In genomic region chr5:114132841-114133240, GRCm38 (mm10) we compare ENCODE assay signal across 20 mouse cellular contexts. TPM values are rescaled to one million over a fixed set of nuclear protein-coding genes. Genes with fewer than 3 reads are reported as not detected.
DNase-seq lines count a peak whose midpoint lies in the region; ATAC-seq and TF ChIP-seq lines count a peak whose summit lies in the region.
"Had no signal": no experiment of that assay in that cellular context is flagged by ENCODE, and none has a peak within 500 bp of the region (broad histone marks: within the 10 kb centered on the region; RNA-seq: fewer than 3 reads in every experiment).

No protein-coding gene starts in this region.

- TF ChIP-seq CTCF in gastrocnemius, adult 2 months (IDR thresholded peaks at IDR 0.05): no peak

- H3K4me3 ChIP-seq in gastrocnemius, adult 2 months: no peak overlapping the region
- H3K4me3 ChIP-seq in hindbrain, embryonic 12.5 days: no peak overlapping the region
- H3K4me3 ChIP-seq in hindbrain, embryonic 11.5 days (ENCODE audit: low read depth, low read length): no peak overlapping the region
- peak overlapping the region; percentile 91 for H3K4me3 ChIP-seq in midbrain, embryonic 10.5 days
- H3K4me3 ChIP-seq in midbrain, embryonic 15.5 days: no peak overlapping the region
- no peak overlapping the region for H3K4me3 ChIP-seq in liver, embryonic 13.5 days (replicated peaks)
- H3K4me3 ChIP-seq: layer of hippocampus, adult 2 months; megakaryocyte, embryonic 14.5 days; myocyte had no signal

- intact Hi-C loops in gastrocnemius, adult 2 months (cut with DNase I): loop anchor here (5.0 kb wide), 1 partner anchor 39 kb away; no protein-coding TSS in a partner anchor
- intact Hi-C loops in gastrocnemius, postnatal 36 days (cut with DNase I): loop anchor here (2.0 kb wide), 1 partner anchor 46 kb away; no protein-coding TSS in a partner anchor

- H3K27me3 ChIP-seq in hindbrain, embryonic 12.5 days: no peaks in the 10 kb centered on the region
- H3K27me3 ChIP-seq in hindbrain, embryonic 11.5 days (ENCODE audit: control insufficient read depth, insufficient read depth, low read length): no peaks in the 10 kb centered on the region
- no peaks in the 10 kb centered on the region for H3K27me3 ChIP-seq in midbrain, embryonic 10.5 days (ENCODE audit: low read depth, poor library complexity, severe bottlenecking)
- H3K27me3 ChIP-seq in midbrain, embryonic 15.5 days (replicated peaks): no peaks in the 10 kb centered on the region
- no peaks in the 10 kb centered on the region for H3K27me3 ChIP-seq in liver, embryonic 13.5 days

- no peak for ATAC-seq in hindbrain, embryonic 12.5 days (ENCODE audit: low FRiP score)
- no peak for ATAC-seq in hindbrain, embryonic 11.5 days (ENCODE audit: low FRiP score)
- no peak for ATAC-seq in midbrain, embryonic 15.5 days (replicated peaks)
- no peak for ATAC-seq in liver, embryonic 13.5 days (ENCODE audit: low read depth)
- ATAC-seq: hindbrain, postnatal 0 days had no signal

- 0 out of 2 replicates have a peak overlapping the region, but pooled peaks have one; percentile 3 for H3K27ac ChIP-seq in gastrocnemius, adult 2 months
- no peak overlapping the region for H3K27ac ChIP-seq in hindbrain, embryonic 12.5 days
- H3K27ac ChIP-seq in hindbrain, embryonic 11.5 days (ENCODE audit: low read depth, low read length): no peak overlapping the region
- no peak overlapping the region for H3K27ac ChIP-seq in midbrain, embryonic 10.5 days (replicated peaks)
- no peak overlapping the region for H3K27ac ChIP-seq in midbrain, embryonic 15.5 days
- no peak overlapping the region for H3K27ac ChIP-seq in liver, embryonic 13.5 days
- H3K27ac ChIP-seq: hindbrain, postnatal 0 days; layer of hippocampus, adult 2 months had no signal

- DNase-seq in gastrocnemius, adult 2 months: no peak
- no peak for DNase-seq in gastrocnemius, postnatal 36 days
- DNase-seq in hindbrain, embryonic 11.5 days (ENCODE audit: low spot score): no peak
- DNase-seq in midbrain, embryonic 10.5 days (ENCODE audit: low spot score): no peak
- DNase-seq in liver, embryonic 13.5 days: no peak
- no peak for DNase-seq in B cell, adult 2 months
- DNase-seq: adrenal gland, postnatal 10 days; cerebellum, adult 8-10 months; gastrocnemius, postnatal 25 days; kidney, adult 8-10 months; lung, postnatal 10 days; thymus, adult 2 months had no signal

- H3K4me2 ChIP-seq in hindbrain, embryonic 12.5 days (replicated peaks): no peak overlapping the region
- no peak overlapping the region for H3K4me2 ChIP-seq in hindbrain, embryonic 11.5 days (replicated peaks; ENCODE audit: low read depth, low read length)
- no peak overlapping the region for H3K4me2 ChIP-seq in midbrain, embryonic 15.5 days
- H3K4me2 ChIP-seq in liver, embryonic 13.5 days: peak overlapping the region; percentile 99

- H3K9me3 ChIP-seq in hindbrain, embryonic 12.5 days (replicated peaks): no peaks in the 10 kb centered on the region
- H3K9me3 ChIP-seq in hindbrain, embryonic 11.5 days (ENCODE audit: control insufficient read depth, low read length): no peaks in the 10 kb centered on the region
- H3K9me3 ChIP-seq in midbrain, embryonic 10.5 days (replicated peaks): no peaks in the 10 kb centered on the region
- H3K9me3 ChIP-seq in midbrain, embryonic 15.5 days: no peaks in the 10 kb centered on the region
- H3K9me3 ChIP-seq in liver, embryonic 13.5 days (replicated peaks): no peaks in the 10 kb centered on the region
- H3K9me3 ChIP-seq: megakaryocyte, embryonic 14.5 days had no signal

- H3K36me3 ChIP-seq in hindbrain, embryonic 12.5 days: 0 out of 2 replicates have a peak, but pooled peaks cover 2% of the 10 kb centered on the region
- no peaks in the 10 kb centered on the region for H3K36me3 ChIP-seq in hindbrain, embryonic 11.5 days (ENCODE audit: control insufficient read depth, insufficient read depth, low read length)
- H3K36me3 ChIP-seq in midbrain, embryonic 10.5 days: peaks cover 53% of the 10 kb centered on the region
- H3K36me3 ChIP-seq in midbrain, embryonic 15.5 days (replicated peaks): no peaks in the 10 kb centered on the region
- H3K36me3 ChIP-seq in liver, embryonic 13.5 days: peaks cover 38% of the 10 kb centered on the region

- H3K9ac ChIP-seq in hindbrain, embryonic 12.5 days: 0 out of 2 replicates have a peak overlapping the region, but pooled peaks have one; percentile 4
- H3K9ac ChIP-seq in hindbrain, embryonic 11.5 days (ENCODE audit: low read depth, low read length): no peak overlapping the region
- H3K9ac ChIP-seq in midbrain, embryonic 15.5 days: no peak overlapping the region
- H3K9ac ChIP-seq in liver, embryonic 13.5 days: no peak overlapping the region

- 76% methylated on average over 6 of the region's 6 CpGs for WGBS in hindbrain, embryonic 12.5 days
- 73% methylated on average over 6 of the region's 6 CpGs for WGBS in hindbrain, embryonic 11.5 days
- 81% methylated on average over 6 of the region's 6 CpGs for WGBS in midbrain, embryonic 10.5 days
- WGBS in midbrain, embryonic 15.5 days: 89% methylated on average over 6 of the region's 6 CpGs
- WGBS in liver, embryonic 13.5 days (ENCODE audit: insufficient replicate concordance): 87% methylated on average over 6 of the region's 6 CpGs

- peaks cover 18% of the 10 kb centered on the region for H3K4me1 ChIP-seq in hindbrain, embryonic 12.5 days
- H3K4me1 ChIP-seq in hindbrain, embryonic 11.5 days (replicated peaks; ENCODE audit: control insufficient read depth, insufficient read depth, low read length): 0 out of 2 replicates have a peak, but pooled peaks cover 2% of the 10 kb centered on the region
- H3K4me1 ChIP-seq in midbrain, embryonic 10.5 days: peaks cover 49% of the 10 kb centered on the region
- H3K4me1 ChIP-seq in midbrain, embryonic 15.5 days: peaks cover 22% of the 10 kb centered on the region
- H3K4me1 ChIP-seq in liver, embryonic 13.5 days (replicated peaks): peaks cover 61% of the 10 kb centered on the region

RNA-seq across cellular contexts. Expression of gene Ung, which starts 2.7 kb away (rescaled TPM):
- total RNA-seq in gastrocnemius, adult 2 months (2021): 10 to 100 TPM in 1 of 2 experiments, 1 to 10 TPM in 1; 9.2 to 10.5 TPM
- total RNA-seq in gastrocnemius, postnatal 36 days (2021): 10 to 100 TPM in 1 of 2 experiments, 1 to 10 TPM in 1; 9.7 to 13.2 TPM
- 25.7 and 26.2 TPM in 2 replicates for polyA plus RNA-seq in hindbrain, embryonic 12.5 days (2016; fragmentation: Nextera tagmentation; extraction: Ambion mirVana)
- polyA plus RNA-seq in hindbrain, embryonic 11.5 days (2014; fragmentation: Nextera tagmentation; extraction: Ambion mirVana): 18.1 and 25.5 TPM in 2 replicates
- polyA plus RNA-seq in midbrain, embryonic 10.5 days (2016; fragmentation: Nextera tagmentation; extraction: Ambion mirVana): 58.9 and 67.5 TPM in 2 replicates
- polyA plus RNA-seq in midbrain, embryonic 15.5 days (2015; fragmentation: Nextera tagmentation; extraction: Ambion mirVana): 8.5 and 9.7 TPM in 2 replicates
- polyA plus RNA-seq in liver, embryonic 13.5 days (2015; fragmentation: Nextera tagmentation; extraction: Ambion mirVana): 28.9 and 31.9 TPM in 2 replicates

RNA-seq across cellular contexts. Expression of gene Alkbh2, which starts 4.8 kb away (rescaled TPM):
- total RNA-seq in gastrocnemius, adult 2 months (2021): under 1 TPM; 0.28 to 0.61 TPM
- under 1 TPM; 0.59 to 0.69 TPM for total RNA-seq in gastrocnemius, postnatal 36 days (2021)
- 7.0 and 7.6 TPM in 2 replicates for polyA plus RNA-seq in hindbrain, embryonic 12.5 days (2016; fragmentation: Nextera tagmentation; extraction: Ambion mirVana)
- 9.4 and 9.8 TPM in 2 replicates for polyA plus RNA-seq in hindbrain, embryonic 11.5 days (2014; fragmentation: Nextera tagmentation; extraction: Ambion mirVana)
- 12.2 and 12.8 TPM in 2 replicates for polyA plus RNA-seq in midbrain, embryonic 10.5 days (2016; fragmentation: Nextera tagmentation; extraction: Ambion mirVana)
- 5.3 and 6.9 TPM in 2 replicates for polyA plus RNA-seq in midbrain, embryonic 15.5 days (2015; fragmentation: Nextera tagmentation; extraction: Ambion mirVana)
- 4.5 and 5.1 TPM in 2 replicates for polyA plus RNA-seq in liver, embryonic 13.5 days (2015; fragmentation: Nextera tagmentation; extraction: Ambion mirVana)

RNA-seq across cellular contexts. Expression of gene Acacb, which starts 13.5 kb away (rescaled TPM):
- total RNA-seq in gastrocnemius, adult 2 months (2021): 100 to 1,000 TPM; 177 to 191 TPM
- 100 to 1,000 TPM; 138 to 166 TPM for total RNA-seq in gastrocnemius, postnatal 36 days (2021)
- 2.4 and 3.4 TPM in 2 replicates for polyA plus RNA-seq in hindbrain, embryonic 12.5 days (2016; fragmentation: Nextera tagmentation; extraction: Ambion mirVana)
- 1.4 and 1.6 TPM in 2 replicates for polyA plus RNA-seq in hindbrain, embryonic 11.5 days (2014; fragmentation: Nextera tagmentation; extraction: Ambion mirVana)
- polyA plus RNA-seq in midbrain, embryonic 10.5 days (2016; fragmentation: Nextera tagmentation; extraction: Ambion mirVana): 2.6 and 3.3 TPM in 2 replicates
- 5.0 and 5.8 TPM in 2 replicates for polyA plus RNA-seq in midbrain, embryonic 15.5 days (2015; fragmentation: Nextera tagmentation; extraction: Ambion mirVana)
- polyA plus RNA-seq in liver, embryonic 13.5 days (2015; fragmentation: Nextera tagmentation; extraction: Ambion mirVana): 0.28 and 0.56 TPM in 2 replicates
- total RNA-seq: neutrophil, adult 5-6 weeks had no signal

RNA-seq across cellular contexts. Expression of gene Svop, which starts 41.5 kb away (rescaled TPM):
- not detected for total RNA-seq in gastrocnemius, adult 2 months (2021)
- total RNA-seq in gastrocnemius, postnatal 36 days (2021): not detected
- 55.6 and 56.1 TPM in 2 replicates for polyA plus RNA-seq in hindbrain, embryonic 12.5 days (2016; fragmentation: Nextera tagmentation; extraction: Ambion mirVana)
- polyA plus RNA-seq in hindbrain, embryonic 11.5 days (2014; fragmentation: Nextera tagmentation; extraction: Ambion mirVana): 26.7 and 29.6 TPM in 2 replicates
- 8.9 and 17.7 TPM in 2 replicates for polyA plus RNA-seq in midbrain, embryonic 10.5 days (2016; fragmentation: Nextera tagmentation; extraction: Ambion mirVana)
- 104 and 115 TPM in 2 replicates for polyA plus RNA-seq in midbrain, embryonic 15.5 days (2015; fragmentation: Nextera tagmentation; extraction: Ambion mirVana)
- polyA plus RNA-seq in liver, embryonic 13.5 days (2015; fragmentation: Nextera tagmentation; extraction: Ambion mirVana): 0.05 TPM in 1 of 2 replicates, not detected in the other
- total RNA-seq: gastrocnemius, postnatal 25 days; MEL; neutrophil, adult 5-6 weeks had no signal
